Mouse (Mus musculus): ENCODE results near the gene Nkx3-2. TPM values are rescaled to one million over a fixed set of nuclear protein-coding genes. Genes with fewer than 3 reads are reported as not detected.
A peak's percentile ranks its signal among the peaks of the same experiment; 100 is the strongest.

Nkx3-2 gene
- polyA plus RNA-seq, 1 experiment from 2014 or later = 1.4 TPM

DNA sequence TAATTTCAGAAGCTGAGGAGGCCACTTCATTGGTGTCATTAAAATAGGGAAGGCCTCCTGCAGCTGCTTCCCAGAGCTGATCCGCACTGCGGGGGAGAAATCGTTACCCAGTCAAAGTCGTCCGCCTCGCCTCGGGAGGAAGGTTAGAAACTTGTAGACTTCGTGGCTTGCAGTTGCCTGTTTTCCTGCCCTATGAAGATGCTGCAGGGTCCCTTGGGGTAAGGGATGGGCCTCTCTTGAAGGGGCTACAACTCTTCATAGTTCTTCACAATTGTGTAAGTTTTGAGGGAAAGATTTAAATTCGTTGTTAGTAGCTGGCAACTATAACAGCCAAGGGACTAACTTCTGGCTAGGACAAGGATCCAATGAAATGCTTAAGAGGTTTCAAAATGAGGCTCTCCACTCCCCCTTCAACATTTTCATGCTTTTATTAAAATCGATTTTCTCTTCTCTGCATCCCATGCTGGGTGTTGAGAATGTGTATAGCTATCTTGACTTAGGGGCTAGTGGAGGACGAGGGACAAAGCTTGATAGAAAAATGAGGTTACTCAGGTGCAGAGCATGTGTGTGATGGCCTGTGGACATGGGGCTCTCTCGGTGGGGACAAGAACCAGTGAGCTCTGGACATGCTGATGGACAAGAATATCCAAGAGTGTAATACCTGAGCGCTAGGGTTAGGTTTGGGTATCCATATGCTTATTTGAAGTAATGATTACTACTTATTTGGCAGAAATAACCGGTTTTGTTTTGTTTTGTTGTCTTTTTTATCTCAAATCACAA lies 1.5 kb upstream of the Nkx3-2 start:
- Histone ChIP-seq H3K4me3 (ENCODE audit: low read depth, low read length) (no peak overlapping the region), H3K27me3 (replicated peaks; ENCODE audit: control insufficient read depth, insufficient read depth, low read length) (peaks cover 77% of the 10 kb centered on the region), H3K4me2 (replicated peaks; ENCODE audit: low read depth) (no peak overlapping the region), H3K36me3 (ENCODE audit: control insufficient read depth, insufficient read depth) (no peaks in the 10 kb centered on the region), H3K4me1 (replicated peaks; ENCODE audit: control insufficient read depth, insufficient read depth, low read length) (no peaks in the 10 kb centered on the region), H3K9me3 (ENCODE audit: control insufficient read depth) (no peaks in the 10 kb centered on the region), H3K9ac (ENCODE audit: low read depth, low read length) (no peak overlapping the region), H3K27ac (ENCODE audit: low read depth, low read length) (no peak overlapping the region)
- TF ChIP-seq CTCF (IDR thresholded peaks at IDR 0.05; ENCODE audit: low read depth) = no peak
- no peak for ATAC-seq
- 22% methylated on average over 14 of the region's 14 CpGs for WGBS

DNA sequence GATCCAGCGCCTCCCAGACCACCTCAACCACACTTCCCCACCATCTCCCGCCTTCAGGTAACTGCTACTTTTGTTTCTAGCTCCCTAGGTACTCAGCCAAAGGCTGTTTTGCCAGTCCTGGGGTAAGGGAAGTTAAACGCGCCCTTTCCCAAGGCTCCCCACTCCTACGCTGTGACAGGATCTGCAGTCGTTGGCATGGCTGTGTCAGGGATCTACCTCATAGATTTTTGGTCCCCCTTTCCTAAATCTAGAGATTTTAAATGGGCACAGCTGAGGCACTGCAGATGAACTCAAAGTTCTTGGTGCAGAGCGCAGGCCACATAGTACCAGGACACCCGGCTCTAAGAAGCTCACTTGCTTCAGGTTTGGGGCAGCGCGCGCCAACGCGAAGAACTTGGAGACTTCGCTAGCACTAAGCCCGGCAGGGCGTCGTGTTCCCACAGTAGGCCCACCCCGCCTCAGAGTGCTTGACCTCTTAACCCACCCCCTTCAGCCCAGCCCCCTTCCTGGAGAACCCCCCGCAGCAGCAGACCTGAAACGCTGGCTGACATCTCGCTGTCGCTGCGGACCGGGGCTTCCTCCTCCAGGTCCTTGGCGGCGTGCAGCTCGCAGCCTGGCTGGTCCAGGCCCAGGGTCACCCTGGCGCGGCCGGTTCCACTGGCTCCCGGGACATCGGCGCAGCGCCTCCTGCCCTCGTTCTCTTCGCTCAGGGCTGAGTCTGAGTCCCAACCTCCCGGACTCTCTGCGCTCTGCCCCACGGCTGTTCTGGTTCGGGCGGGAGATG lies 1.2 kb downstream of the Nkx3-2 start:
- H3K4me2 ChIP-seq (replicated peaks; ENCODE audit: low read depth) = peak overlapping the region; percentile 63
- no peaks in the 10 kb centered on the region for H3K9me3 ChIP-seq (ENCODE audit: control insufficient read depth)
- H3K4me1 ChIP-seq (replicated peaks; ENCODE audit: control insufficient read depth, insufficient read depth, low read length) = no peaks in the 10 kb centered on the region
- no peak overlapping the region for H3K27ac ChIP-seq (ENCODE audit: low read depth, low read length)
- H3K9ac ChIP-seq (ENCODE audit: low read depth, low read length) = 0 out of 2 replicates have a peak overlapping the region, but pooled peaks have one; percentile 50
- TF ChIP-seq CTCF (IDR thresholded peaks at IDR 0.05; ENCODE audit: low read depth) = no peak
- H3K27me3 ChIP-seq (replicated peaks; ENCODE audit: control insufficient read depth, insufficient read depth, low read length) = peaks cover 93% of the 10 kb centered on the region
- no peaks in the 10 kb centered on the region for H3K36me3 ChIP-seq (ENCODE audit: control insufficient read depth, insufficient read depth)
- ATAC-seq = no peak
- peak overlapping the region; percentile 47 for H3K4me3 ChIP-seq (ENCODE audit: low read depth, low read length)
- 3% methylated on average over 41 of the region's 41 CpGs for WGBS

DNA sequence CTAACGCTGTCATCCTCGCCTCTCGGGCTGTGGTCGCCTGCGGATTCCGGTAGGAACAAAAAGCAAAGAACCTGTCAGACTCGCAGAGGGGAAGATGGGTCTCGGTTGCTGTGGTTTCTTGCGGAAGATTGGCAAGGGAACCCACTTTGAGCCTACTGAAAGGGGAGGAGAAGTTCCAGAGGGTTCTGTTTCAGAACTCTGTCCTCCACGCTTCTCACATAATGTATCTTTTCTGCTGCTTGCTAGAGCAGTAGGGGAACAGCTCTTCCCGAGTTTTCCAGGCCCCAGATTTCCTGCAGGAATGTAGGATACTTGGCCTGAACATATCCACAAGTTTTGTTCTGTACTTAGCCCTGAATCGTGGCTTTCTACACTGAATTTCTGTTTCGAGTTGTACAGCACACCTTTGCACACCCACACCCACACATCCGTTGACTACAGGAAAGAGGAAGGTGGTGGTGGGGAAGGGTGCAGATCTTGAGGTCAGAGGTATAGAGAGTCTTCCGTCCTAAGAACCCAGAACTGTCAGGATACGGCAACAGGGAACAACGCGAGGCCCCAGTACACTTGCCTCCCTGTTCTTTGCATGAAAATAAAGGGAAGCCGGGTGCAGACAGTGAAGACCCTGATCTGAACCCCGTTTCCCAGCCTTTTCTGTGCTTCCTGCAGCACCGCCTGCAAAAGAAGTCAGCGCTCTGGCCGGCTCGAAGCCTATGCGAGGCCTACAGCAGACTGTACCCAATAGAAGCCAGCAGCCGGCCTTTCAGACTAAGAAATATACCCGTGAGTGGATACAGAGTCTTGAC lies 2.0 kb downstream of the Nkx3-2 start:
- Histone ChIP-seq H3K4me3 (ENCODE audit: low read depth, low read length) (peak overlapping the region; percentile 47), H3K4me1 (replicated peaks; ENCODE audit: control insufficient read depth, insufficient read depth, low read length) (no peaks in the 10 kb centered on the region), H3K27ac (ENCODE audit: low read depth, low read length) (no peak overlapping the region), H3K36me3 (ENCODE audit: control insufficient read depth, insufficient read depth) (no peaks in the 10 kb centered on the region), H3K9ac (ENCODE audit: low read depth, low read length) (no peak overlapping the region), H3K27me3 (replicated peaks; ENCODE audit: control insufficient read depth, insufficient read depth, low read length) (peaks cover 88% of the 10 kb centered on the region), H3K4me2 (replicated peaks; ENCODE audit: low read depth) (peak overlapping the region; percentile 63), H3K9me3 (ENCODE audit: control insufficient read depth) (no peaks in the 10 kb centered on the region)
- ATAC-seq = no peak
- TF ChIP-seq CTCF (IDR thresholded peaks at IDR 0.05; ENCODE audit: low read depth) = no peak
- 12% methylated on average over 27 of the region's 27 CpGs for WGBS

DNA sequence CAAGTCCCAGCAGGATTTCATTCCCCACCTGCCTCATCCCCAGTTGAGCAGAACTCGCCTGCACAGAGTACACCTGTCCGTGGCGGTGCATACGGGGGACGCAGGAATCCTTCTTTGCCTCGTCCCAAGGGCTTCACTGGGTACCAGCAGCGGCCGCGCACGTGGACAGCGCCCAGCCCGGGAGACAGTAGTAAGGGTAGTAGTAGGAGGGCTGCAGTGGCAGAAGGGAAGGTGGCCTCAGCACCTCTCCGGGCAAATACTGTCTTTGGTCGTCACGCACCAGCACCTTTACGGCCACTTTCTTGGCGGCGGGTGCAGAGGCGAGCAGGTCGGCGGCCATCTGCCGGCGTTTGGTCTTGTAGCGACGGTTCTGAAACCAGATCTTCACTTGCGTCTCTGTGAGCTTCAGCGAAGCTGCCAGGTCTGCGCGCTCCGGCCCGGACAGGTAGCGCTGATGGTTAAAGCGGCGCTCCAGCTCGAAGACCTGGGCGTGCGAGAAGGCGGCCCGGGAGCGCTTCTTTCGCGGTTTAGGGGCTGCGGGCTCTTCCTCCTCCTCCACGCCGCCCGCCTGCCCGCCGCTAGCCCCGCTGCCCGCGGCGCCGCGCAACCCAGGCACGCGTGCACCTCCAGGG lies 2.7 kb downstream of the Nkx3-2 start:
- no peaks in the 10 kb centered on the region for H3K4me1 ChIP-seq (replicated peaks; ENCODE audit: control insufficient read depth, insufficient read depth, low read length)
- no peaks in the 10 kb centered on the region for H3K36me3 ChIP-seq (ENCODE audit: control insufficient read depth, insufficient read depth)
- peak overlapping the region; percentile 63 for H3K4me2 ChIP-seq (replicated peaks; ENCODE audit: low read depth)
- no peak for ATAC-seq
- no peak overlapping the region for H3K9ac ChIP-seq (ENCODE audit: low read depth, low read length)
- peaks cover 88% of the 10 kb centered on the region for H3K27me3 ChIP-seq (replicated peaks; ENCODE audit: control insufficient read depth, insufficient read depth, low read length)
- no peak for TF ChIP-seq CTCF (IDR thresholded peaks at IDR 0.05; ENCODE audit: low read depth)
- no peak overlapping the region for H3K27ac ChIP-seq (ENCODE audit: low read depth, low read length)
- no peaks in the 10 kb centered on the region for H3K9me3 ChIP-seq (ENCODE audit: control insufficient read depth)
- peak overlapping the region; percentile 32 for H3K4me3 ChIP-seq (ENCODE audit: low read depth, low read length)
- 6% methylated on average over 56 of the region's 56 CpGs for WGBS

DNA sequence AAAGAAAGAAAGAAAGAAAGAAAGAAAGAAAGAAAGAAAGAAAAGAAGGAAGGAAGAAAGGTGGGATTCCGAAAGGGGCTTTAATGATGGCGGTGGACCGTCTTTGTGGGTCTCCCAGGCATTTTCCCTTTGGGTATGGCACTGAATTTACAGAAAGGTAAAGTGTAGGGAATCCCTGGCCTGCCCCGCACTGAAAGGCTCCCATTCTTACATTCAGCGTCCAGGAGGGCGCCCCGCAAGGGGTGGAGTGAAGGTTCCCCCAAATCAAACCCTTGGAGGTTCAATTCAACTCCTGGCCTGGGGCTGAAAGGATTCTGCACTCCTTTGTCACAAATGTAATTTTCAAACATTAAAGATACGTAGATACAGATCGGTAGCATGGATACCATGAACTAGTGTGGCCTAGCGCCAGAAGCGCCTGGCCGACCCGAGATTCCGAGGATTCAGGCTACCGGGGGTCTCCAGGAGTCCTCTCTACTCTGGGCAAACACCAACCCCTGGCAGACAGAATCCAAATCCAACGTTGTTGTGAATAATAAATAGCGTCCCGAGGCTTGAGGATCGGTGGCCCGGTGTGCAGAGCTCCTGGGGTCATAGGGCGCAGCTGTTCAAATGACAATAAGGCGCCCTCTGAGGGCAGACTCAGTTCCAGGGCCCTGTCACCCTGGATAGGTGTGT lies 3.3 kb downstream of the Nkx3-2 start:
- H3K9ac ChIP-seq (ENCODE audit: low read depth, low read length) = no peak overlapping the region
- 24% methylated on average over 22 of the region's 22 CpGs for WGBS
- no peak for ATAC-seq
- peak overlapping the region; percentile 32 for H3K4me3 ChIP-seq (ENCODE audit: low read depth, low read length)
- no peak overlapping the region for H3K27ac ChIP-seq (ENCODE audit: low read depth, low read length)
- H3K36me3 ChIP-seq (ENCODE audit: control insufficient read depth, insufficient read depth) = no peaks in the 10 kb centered on the region
- H3K9me3 ChIP-seq (ENCODE audit: control insufficient read depth) = no peaks in the 10 kb centered on the region
- peaks cover 82% of the 10 kb centered on the region for H3K27me3 ChIP-seq (replicated peaks; ENCODE audit: control insufficient read depth, insufficient read depth, low read length)
- no peak for TF ChIP-seq CTCF (IDR thresholded peaks at IDR 0.05; ENCODE audit: low read depth)
- H3K4me1 ChIP-seq (replicated peaks; ENCODE audit: control insufficient read depth, insufficient read depth, low read length) = no peaks in the 10 kb centered on the region
- peak overlapping the region; percentile 63 for H3K4me2 ChIP-seq (replicated peaks; ENCODE audit: low read depth)
